Mouse (Mus musculus) hindbrain, embryonic 15.5 days (tissue): ENCODE results near the gene Mrps18b. TPM values are rescaled to one million over a fixed set of nuclear protein-coding genes. Genes with fewer than 3 reads are reported as not detected.

Experiments used
- ATAC-seq: fragments of 200-750 bp; cut with Nextera tagmentation; 2 replicates; pipeline ENCODE4 v1.8.0; 2017; ENCODE audit warnings: low read depth, moderate number of reproducible peaks, moderate TSS enrichment; ENCODE audit not compliant: low FRiP score
- H3K27ac ChIP-seq: fragments of 300-500 bp; sonication (generic); replicated peaks from 2 replicates; pipeline ENCODE4 v1.5.1; 2015; ENCODE audit warnings: mild to moderate bottlenecking, inconsistent platforms
- H3K27me3 ChIP-seq: fragments of 300-500 bp; sonication (generic); 2 replicates; pipeline ENCODE4 v1.6.1; 2015; ENCODE audit warnings: control low read depth, inconsistent platforms
- H3K36me3 ChIP-seq: fragments of 300-500 bp; sonication (generic); 2 replicates; pipeline ENCODE4 v1.6.1; 2015; ENCODE audit warnings: control low read depth, inconsistent platforms
- H3K4me1 ChIP-seq: fragments of 300-500 bp; sonication (generic); replicated peaks from 2 replicates; pipeline ENCODE4 v1.6.1; 2015; ENCODE audit warnings: control low read depth, inconsistent platforms
- H3K4me2 ChIP-seq: fragments of 300-500 bp; sonication (generic); 2 replicates; pipeline ENCODE4 v1.6.1; 2015; ENCODE audit warnings: moderate library complexity, mild to moderate bottlenecking, inconsistent platforms
- H3K4me3 ChIP-seq: fragments of 300-500 bp; sonication (generic); 2 replicates; pipeline ENCODE4 v1.5.1; 2015; ENCODE audit warnings: mild to moderate bottlenecking, inconsistent platforms
- H3K9ac ChIP-seq: fragments of 300-500 bp; sonication (generic); 2 replicates; pipeline ENCODE4 v1.6.1; 2015; ENCODE audit warnings: inconsistent platforms
- H3K9me3 ChIP-seq: fragments of 300-500 bp; sonication (generic); 2 replicates; pipeline ENCODE4 v1.6.1; 2016; ENCODE audit warnings: control low read depth, inconsistent platforms
- WGBS: fragments of 180-500 bp; shearing (Covaris S2); methylation state at CpG from one replicate; pipeline ENCODE4 v1.1.7; 2015; 5-methylcytosine and 5-hydroxymethylcytosine counted together
- polyA plus RNA-seq: library from polyadenylated mRNA; unstranded; fragments of >200 nt; fragmentation: Nextera tagmentation; extraction: Ambion mirVana; gene quantifications from 2 replicates; pipeline ENCODE4 v1.2.1, GENCODE M21; 2015

Mrps18b gene
- polyA plus RNA-seq, 1 experiment from 2014 or later, result 59.1 TPM

DNA sequence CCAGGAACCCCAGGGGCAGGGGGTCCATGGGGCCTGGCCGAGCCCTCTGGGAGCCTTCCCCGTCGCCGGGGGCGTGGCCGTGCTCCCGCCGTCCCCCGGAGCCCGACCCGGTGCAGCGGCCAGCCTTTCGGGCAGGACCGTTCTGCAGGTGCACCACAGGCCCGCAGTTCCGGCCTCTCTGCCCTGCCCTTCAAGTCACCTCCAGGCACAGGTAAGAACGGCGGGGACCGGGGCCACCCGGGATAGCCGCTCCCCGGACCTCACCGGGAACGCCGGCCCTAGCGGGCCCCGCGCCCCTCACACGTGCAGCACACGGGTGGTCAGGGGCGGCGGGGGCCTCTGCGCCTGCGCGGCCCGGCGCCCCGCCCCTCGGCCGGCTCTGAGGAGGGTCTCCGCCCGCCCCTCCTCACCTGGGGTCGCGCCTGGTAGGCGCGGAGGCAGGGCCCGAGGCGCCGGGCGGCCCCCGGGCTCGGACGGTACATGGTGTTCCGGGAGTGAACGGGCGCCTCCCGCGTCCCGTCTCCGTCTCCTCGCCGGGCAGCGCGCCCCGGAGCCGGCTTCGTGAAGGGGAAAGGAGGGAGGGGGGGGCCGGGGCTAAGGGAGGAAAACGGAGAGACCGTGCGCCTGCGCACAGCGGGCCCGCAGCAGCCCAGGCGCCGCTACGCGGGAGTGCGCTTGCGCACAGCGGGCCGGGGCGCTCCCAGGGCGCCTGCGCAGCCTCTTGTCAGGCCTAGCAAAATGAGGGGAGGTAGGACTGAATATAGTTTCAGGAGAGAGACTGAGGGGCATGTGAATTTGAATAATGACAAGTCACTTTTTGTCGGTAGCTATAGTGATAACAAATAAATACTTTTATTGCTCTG is 19.2 kb downstream of the Mrps18b start, which contains the start of gene 2310061I04Rik:
Gene 2310061I04Rik (minus strand): TSS at position 651 of the 863 bp plus-strand sequence.
- Histone ChIP-seq H3K27me3 (no peaks in the 10 kb centered on the region), H3K4me3 (peak within 1 kb of the TSS; percentile 76), H3K9ac (peak within 1 kb of the TSS; percentile 85), H3K27ac (peak within 1 kb of the TSS; percentile 98), H3K9me3 (no peaks in the 10 kb centered on the region), H3K4me1 (peaks cover 23% of the 10 kb centered on the region), H3K4me2 (peak within 1 kb of the TSS; percentile 86), H3K36me3 (peaks cover 64% of the 10 kb centered on the region)
- under 1% methylated on average over 83 of the region's 86 CpGs for WGBS
- peak; percentile 95 for ATAC-seq

DNA sequence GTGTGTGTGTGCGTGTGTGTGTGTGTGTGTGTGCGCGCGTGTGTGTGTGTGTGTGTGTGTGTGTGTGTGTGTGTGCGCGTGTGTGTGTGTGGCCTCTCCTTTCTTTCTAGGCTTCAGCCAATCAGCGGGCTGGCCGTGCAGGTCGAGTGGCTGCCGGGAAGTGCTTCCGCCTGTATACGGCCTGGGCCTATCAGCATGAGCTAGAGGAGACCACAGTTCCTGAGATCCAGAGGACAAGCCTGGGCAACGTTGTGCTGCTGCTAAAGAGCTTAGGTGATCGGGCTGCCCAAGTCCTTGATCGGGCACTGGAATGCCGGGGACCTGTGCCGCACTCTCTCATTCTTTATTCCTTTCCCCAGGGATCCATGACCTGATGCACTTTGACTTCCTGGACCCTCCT is 28.5 kb downstream of the Mrps18b start:
- H3K27me3 ChIP-seq, result no peaks in the 10 kb centered on the region
- H3K4me1 ChIP-seq, result no peaks in the 10 kb centered on the region
- H3K9ac ChIP-seq, result no peak overlapping the region
- H3K36me3 ChIP-seq, result peaks cover 90% of the 10 kb centered on the region
- no peak for ATAC-seq
- no peak overlapping the region for H3K4me2 ChIP-seq
- WGBS, result 92% methylated on average over 13 of the region's 17 CpGs
- no peaks in the 10 kb centered on the region for H3K9me3 ChIP-seq
- no peak overlapping the region for H3K27ac ChIP-seq
- H3K4me3 ChIP-seq, result no peak overlapping the region

DNA sequence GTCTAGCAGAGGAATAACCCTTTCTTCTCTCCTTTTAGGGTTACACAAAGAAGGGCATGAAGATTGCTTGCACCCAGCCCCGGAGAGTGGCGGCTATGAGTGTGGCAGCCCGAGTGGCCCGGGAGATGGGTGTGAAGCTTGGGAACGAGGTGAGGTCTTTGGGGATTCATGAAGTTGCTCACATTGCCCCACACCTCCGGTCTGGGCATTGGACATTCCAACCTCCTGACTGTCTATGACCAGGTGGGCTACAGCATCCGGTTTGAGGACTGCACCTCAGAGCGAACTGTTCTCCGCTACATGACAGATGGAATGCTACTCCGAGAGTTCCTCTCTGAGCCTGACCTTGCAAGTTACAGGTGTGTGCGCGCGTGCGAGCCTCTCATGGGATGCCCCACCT is 32.4 kb downstream of the Mrps18b start:
- Histone ChIP-seq H3K9ac (no peak overlapping the region), H3K9me3 (no peaks in the 10 kb centered on the region), H3K4me3 (no peak overlapping the region), H3K4me1 (peaks cover 11% of the 10 kb centered on the region), H3K36me3 (peaks cover 68% of the 10 kb centered on the region), H3K4me2 (no peak overlapping the region), H3K27ac (no peak overlapping the region), H3K27me3 (no peaks in the 10 kb centered on the region)
- ATAC-seq, result no peak
- WGBS, result 98% methylated on average over 14 of the region's 14 CpGs

DNA sequence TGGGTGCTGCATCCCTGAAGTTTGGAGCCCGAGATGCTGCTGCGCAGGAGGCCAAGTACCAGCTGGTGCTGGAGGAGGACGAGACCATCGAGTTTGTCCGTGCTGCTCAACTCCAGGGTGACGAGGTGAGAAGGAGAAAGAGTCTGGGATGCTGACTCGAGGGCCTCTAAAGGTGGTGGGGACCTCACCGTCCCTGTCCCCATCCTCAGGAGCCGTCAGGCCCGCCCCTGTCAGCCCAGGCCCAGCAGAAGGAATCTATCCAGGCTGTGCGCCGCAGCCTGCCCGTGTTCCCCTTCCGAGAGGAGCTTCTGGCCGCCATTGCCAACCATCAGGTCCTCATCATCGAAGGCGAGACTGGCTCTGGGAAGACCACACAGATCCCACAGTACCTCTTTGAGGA is 33.3 kb downstream of the Mrps18b start:
- WGBS, result 91% methylated on average over 17 of the region's 17 CpGs
- Histone ChIP-seq H3K27ac (no peak overlapping the region), H3K4me3 (no peak overlapping the region), H3K4me2 (no peak overlapping the region), H3K4me1 (peaks cover 11% of the 10 kb centered on the region), H3K27me3 (no peaks in the 10 kb centered on the region), H3K9ac (no peak overlapping the region), H3K36me3 (peaks cover 60% of the 10 kb centered on the region), H3K9me3 (no peaks in the 10 kb centered on the region)
- no peak for ATAC-seq

DNA sequence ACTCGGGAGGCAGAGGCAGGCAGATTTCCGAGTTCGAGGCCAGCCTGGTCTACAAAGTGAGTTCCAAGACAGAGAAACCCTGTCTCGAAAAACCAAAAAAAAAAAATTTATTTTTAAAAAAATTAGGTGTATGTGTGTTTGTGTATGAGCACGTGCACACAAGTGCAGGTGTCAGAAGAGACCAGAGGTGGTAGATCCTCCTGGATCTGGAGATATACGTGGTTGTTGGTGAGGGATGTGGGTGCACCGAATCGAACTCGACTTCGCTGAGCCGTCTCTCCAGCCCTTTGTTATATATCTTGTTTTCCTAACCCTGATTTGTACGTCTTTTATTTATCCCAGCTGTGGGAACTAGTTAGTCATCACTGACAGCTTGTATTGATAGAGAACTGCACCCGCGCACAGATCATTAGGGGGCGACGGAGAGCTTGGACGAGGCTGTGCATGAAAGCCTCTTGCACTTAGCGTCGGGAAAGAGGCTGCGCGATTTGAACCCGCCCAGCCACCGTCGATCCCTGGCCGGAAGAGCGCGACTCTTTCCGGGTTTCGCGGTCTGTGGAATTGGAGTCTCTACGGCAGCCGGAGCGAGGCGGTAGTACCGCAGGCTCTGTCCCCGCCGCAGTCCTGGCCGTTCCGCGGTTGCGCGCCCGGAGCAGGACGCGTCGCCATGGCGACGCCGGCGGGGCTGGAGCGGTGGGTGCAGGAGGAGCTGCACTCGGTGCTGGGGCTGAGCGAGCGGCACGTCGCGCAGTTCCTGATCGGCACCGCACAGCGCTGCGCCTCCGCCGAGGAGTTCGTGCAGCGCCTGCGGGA is 36.7 kb downstream of the Mrps18b start, which contains the start of gene Dhx16:
Gene Dhx16 (plus strand): TSS at position 575 of the 813 bp plus-strand sequence.
- peak within 1 kb of the TSS; percentile 71 for H3K27ac ChIP-seq
- peaks cover 11% of the 10 kb centered on the region for H3K4me1 ChIP-seq
- H3K36me3 ChIP-seq, result peaks cover 47% of the 10 kb centered on the region
- peak within 1 kb of the TSS; percentile 70 for H3K9ac ChIP-seq
- H3K9me3 ChIP-seq, result no peaks in the 10 kb centered on the region
- no peaks in the 10 kb centered on the region for H3K27me3 ChIP-seq
- WGBS, result 5% methylated on average over 66 of the region's 66 CpGs
- ATAC-seq, result peak; percentile 92
- peak within 1 kb of the TSS; percentile 77 for H3K4me3 ChIP-seq
- peak within 1 kb of the TSS; percentile 72 for H3K4me2 ChIP-seq

DNA sequence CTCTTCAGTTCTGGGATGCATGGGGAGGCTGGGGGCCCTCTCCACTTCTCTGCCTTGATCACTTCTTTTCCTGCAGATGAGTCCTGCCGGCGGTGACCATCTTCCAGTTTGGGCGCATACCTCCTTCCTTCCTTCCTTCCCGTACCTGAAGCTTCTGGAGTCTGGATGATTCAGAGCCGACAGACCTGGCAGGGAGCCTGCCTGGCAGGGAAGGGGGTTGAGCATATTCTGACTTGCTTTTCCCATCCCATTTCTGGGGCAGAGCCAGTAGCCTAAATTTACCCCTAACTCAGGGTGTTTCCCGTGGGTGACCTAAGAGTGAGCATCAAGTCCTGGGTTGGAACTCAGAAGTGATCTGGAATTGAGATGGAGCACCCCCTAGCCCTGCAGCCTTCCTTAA is 41.5 kb downstream of the Mrps18b start:
- Histone ChIP-seq H3K9me3 (0 out of 2 replicates have a peak, but pooled peaks cover 2% of the 10 kb centered on the region), H3K4me3 (no peak overlapping the region), H3K9ac (no peak overlapping the region), H3K4me2 (no peak overlapping the region), H3K27me3 (no peaks in the 10 kb centered on the region), H3K27ac (no peak overlapping the region), H3K4me1 (peaks cover 42% of the 10 kb centered on the region), H3K36me3 (peaks cover 24% of the 10 kb centered on the region)
- ATAC-seq, result no peak
- 91% methylated on average over 6 of the region's 6 CpGs for WGBS

DNA sequence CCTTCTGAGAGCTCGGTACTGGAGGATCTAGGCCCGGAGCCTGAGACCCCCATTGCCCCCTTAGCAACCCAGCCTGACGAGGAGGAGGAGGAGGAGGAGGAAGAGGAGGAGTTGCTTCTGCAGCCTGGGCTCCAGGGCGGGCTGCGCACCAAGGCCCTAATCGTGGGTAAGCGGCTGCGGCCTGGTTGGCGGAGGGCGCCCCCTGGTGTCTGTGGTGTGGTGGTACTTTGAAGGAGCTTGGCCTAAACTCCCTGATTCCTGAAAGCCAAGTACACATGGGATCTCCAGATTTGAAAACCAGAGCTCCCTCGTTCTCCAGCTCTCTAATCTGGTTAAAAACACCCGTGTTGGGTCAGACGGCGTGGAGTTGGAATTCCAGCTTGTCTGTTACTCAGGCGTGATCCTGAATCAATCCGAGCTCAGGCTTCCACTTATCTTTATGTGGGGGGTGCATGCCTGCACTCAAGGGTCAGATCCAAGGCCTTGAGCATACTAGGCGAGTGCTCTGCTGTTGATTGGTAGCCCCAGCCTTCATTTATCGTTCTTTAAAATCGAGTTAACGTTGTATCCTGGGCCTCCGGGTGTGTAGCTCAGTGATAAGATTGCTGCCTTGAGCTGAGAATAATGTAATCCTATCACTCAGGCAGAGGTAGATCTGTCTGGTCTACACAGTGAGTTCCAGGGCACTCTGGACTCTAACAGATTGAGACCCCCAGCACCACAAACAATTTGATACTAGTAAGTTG is 42.2 kb downstream of the Mrps18b start:
- ATAC-seq, result no peak
- peaks cover 24% of the 10 kb centered on the region for H3K36me3 ChIP-seq
- H3K9ac ChIP-seq, result no peak overlapping the region
- H3K4me3 ChIP-seq, result peak overlapping the region; percentile 1; the same call in 1 of the 2 replicates
- H3K27ac ChIP-seq, result 0 out of 2 replicates have a peak overlapping the region, but pooled peaks have one; percentile 20
- WGBS, result 31% methylated on average over 21 of the region's 21 CpGs
- peaks cover 50% of the 10 kb centered on the region for H3K4me1 ChIP-seq
- peak overlapping the region; percentile 27 for H3K4me2 ChIP-seq
- 0 out of 2 replicates have a peak, but pooled peaks cover 2% of the 10 kb centered on the region for H3K9me3 ChIP-seq
- no peaks in the 10 kb centered on the region for H3K27me3 ChIP-seq

DNA sequence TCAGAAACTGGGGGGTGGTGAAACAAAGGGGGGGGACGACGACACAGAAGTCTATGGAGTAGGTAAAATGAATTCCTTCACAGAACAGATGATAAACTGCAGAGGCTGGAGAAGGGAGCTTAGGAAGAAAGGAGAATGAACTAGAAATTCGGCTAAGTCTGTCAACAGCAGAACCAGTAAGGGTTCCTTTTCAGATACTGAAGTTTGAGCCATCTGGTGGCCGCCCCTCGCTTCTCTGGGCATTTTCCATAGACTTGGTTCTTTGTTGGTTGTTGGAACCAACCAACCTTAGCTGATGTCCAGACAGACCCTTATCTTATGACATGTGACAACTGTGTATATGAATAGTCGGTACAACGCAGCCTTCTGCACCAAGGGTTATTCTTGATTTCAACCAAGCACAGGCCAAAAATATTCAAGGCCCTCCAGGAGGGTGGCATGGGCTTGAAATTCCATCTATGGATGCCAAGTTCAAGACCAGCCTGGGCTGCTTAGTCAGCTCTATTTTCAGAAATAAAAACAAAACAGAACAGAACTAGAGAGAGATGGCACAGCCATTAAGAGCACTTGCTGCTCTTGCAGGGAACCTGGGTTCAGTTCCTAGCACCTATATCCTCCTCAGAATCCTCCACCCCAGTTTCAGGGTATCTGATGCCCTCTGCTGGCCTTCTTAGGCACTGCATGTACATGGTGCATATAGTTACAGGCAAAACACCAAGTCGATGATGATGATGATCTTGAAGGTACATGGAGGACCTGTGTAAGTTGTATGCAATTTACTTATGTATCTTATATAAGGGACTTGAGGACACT is 45.1 kb downstream of the Mrps18b start:
- Histone ChIP-seq H3K4me3 (peak overlapping the region; percentile 67), H3K4me2 (peak overlapping the region; percentile 90), H3K27me3 (no peaks in the 10 kb centered on the region), H3K9ac (0 out of 2 replicates have a peak overlapping the region, but pooled peaks have one; percentile 82), H3K36me3 (peaks cover 21% of the 10 kb centered on the region), H3K9me3 (0 out of 2 replicates have a peak, but pooled peaks cover 2% of the 10 kb centered on the region), H3K4me1 (peaks cover 71% of the 10 kb centered on the region), H3K27ac (peak overlapping the region; percentile 75; the same call in 1 of the 2 replicates)
- 88% methylated on average over 8 of the region's 8 CpGs for WGBS
- no peak for ATAC-seq

DNA sequence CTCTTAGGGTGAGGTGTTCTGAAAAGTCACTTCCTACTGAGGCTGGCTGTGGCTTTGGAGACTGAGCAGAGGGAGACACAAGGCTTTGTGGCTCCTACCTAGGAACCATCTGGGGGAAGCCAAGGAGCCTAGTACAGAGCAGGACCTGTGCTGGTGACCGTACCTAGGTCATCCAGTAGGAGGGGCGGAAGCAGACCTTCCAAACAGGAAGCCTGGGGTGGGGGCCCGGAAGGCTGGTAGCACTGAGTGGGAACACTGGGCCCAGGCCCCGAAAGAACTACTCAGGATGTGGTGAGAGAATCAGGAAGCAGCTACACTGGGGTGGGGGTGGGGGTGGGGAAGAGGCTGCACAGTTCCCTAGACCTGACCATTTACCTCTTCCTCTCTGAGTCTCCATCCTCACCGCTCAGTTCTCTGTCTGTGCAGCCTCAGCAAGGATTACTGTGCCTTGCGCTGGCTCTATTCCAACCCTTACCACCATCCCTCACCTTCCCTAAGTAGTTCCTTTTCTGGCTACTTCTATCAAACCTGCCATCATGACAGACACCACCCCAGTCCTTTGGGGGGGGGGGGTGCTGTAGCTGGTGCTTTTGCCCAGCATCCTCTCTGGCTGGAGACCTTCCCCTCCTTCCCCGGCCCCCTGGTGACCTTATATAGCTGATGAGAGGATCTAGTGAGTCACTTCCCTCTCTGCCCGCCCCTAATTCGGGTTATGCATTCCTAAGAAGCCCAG is 45.9 kb downstream of the Mrps18b start:
- Histone ChIP-seq H3K9ac (peak overlapping the region; percentile 82), H3K36me3 (peaks cover 15% of the 10 kb centered on the region), H3K27me3 (no peaks in the 10 kb centered on the region), H3K4me1 (peaks cover 72% of the 10 kb centered on the region), H3K4me2 (peak overlapping the region; percentile 90), H3K9me3 (0 out of 2 replicates have a peak, but pooled peaks cover 2% of the 10 kb centered on the region), H3K27ac (peak overlapping the region; percentile 75), H3K4me3 (peak overlapping the region; percentile 67)
- 65% methylated on average over 9 of the region's 9 CpGs for WGBS
- no peak for ATAC-seq

DNA sequence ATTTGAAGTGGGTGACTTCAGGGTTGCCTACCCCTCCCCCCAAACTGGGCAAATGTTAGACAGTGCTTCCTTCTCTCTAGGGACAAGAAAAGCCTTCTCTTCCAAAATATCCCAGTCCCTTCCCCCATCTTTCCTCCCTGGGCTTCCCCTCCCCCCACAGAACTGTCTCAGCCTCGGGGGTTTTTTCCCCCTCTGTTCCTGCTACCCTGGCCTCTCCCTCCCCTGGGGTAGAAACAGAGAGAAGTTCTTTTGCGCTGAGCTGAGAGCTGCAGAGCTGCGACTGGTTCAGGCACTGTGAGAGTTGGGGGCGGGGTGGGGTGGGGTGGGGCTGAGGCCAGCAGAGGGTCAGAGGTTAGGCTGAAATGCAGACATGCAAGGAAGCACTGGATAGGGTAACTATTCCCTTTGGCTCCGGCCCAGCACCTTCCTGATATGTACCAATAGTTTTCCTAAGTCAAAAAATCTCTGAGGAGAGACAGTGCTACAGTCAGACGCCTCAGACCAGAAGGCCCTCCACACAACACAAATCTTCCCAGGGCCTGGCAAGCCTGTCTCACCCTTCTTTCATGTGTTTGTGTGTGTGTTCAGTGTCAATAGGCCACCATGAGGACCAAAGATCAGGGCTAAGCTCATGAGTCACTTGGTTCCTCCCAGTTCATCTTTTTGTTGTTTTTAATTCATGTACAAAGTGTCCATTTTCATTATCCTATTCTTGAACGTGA is 46.7 kb downstream of the Mrps18b start:
- Histone ChIP-seq H3K9me3 (0 out of 2 replicates have a peak, but pooled peaks cover 2% of the 10 kb centered on the region), H3K27me3 (no peaks in the 10 kb centered on the region), H3K9ac (peak overlapping the region; percentile 82), H3K4me1 (peaks cover 80% of the 10 kb centered on the region), H3K36me3 (peaks cover 8% of the 10 kb centered on the region; the same call in 1 of the 2 replicates), H3K4me2 (peak overlapping the region; percentile 90), H3K27ac (peak overlapping the region; percentile 75), H3K4me3 (peak overlapping the region; percentile 67)
- 3% methylated on average over 7 of the region's 7 CpGs for WGBS
- ATAC-seq, result no peak
